Mouse (Mus musculus): Measurements from ENCODE around the gene 1700023F06Rik. TPM values are rescaled to one million over a fixed set of nuclear protein-coding genes. Genes with fewer than 3 reads are reported as not detected.
"Not testable (repeated sequence)": the region's sequence is repeated elsewhere in the genome, so short reads cannot be mapped to it uniquely, and the experiment has no call there.

Gene 1700023F06Rik
- total RNA-seq, 2 experiments from 2014 or later: 1.4 TPM

DNA sequence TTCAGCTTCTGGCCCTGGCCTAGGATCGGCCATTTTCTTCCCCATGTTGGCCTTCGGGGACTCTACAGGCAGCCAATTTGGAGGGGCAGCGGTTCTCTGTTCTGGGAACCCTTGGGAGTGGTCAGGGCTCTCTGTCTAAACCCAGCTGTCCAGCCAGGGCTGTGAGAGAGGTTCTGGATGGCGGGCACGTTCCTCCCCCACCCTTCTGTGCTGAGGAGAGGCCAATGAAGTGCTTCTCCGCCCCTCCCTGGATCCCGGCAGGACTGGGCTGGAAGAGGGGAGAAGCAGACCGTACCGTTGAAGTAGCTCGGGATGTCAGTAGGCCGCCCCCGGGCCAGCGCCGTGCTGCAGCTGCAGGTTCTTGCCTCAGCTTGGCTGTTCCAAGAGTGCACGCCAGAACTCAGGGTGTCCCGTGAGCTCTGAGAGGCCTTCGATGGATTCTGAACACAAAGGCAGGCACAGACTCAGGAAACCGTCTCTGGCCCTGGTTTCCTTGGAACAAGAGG, 15.6 kb upstream of the 1700023F06Rik start:
- no peak for DNase-seq (ENCODE audit: low spot score in 2 of 2)

GRCm38 (mm10) chr11:103223444-103223843, 15.1 kb upstream of the 1700023F06Rik start:
- no peak for DNase-seq (ENCODE audit: low spot score in 2 of 2)

- DNase-seq (ENCODE audit: low spot score in 2 of 2): not testable (repeated sequence)
Measured at GRCm38 (mm10) chr11:103222718-103223117, 14.4 kb upstream of the 1700023F06Rik start.

GRCm38 (mm10) chr11:103221437-103221836, 13.1 kb upstream of the 1700023F06Rik start:
- DNase-seq (ENCODE audit: low spot score in 2 of 2): no peak

GRCm38 (mm10) chr11:103219995-103220394, 11.6 kb upstream of the 1700023F06Rik start:
- no peak for DNase-seq (ENCODE audit: low spot score in 2 of 2)

DNA sequence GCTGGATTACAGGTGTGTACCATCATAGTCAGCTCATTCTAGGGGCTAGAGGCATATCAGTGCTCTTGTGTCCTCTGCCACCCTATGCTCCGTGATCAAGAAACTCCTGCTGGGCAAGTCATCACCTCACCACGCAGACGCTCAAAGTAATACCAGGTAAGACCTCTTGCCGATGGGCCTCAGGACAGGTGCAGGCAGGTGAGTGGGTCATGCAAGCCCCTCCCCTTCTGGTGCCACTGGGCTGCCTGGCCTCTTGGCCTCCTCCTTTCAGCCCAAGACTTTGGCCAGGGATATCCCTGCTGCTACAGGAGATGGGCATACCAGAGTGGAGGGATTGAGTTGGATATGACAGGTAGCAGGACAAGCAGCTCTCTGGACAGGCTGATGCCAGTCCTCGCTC, 10.9 kb upstream of the 1700023F06Rik start:
- no peak for DNase-seq (ENCODE audit: low spot score in 2 of 2)

DNA sequence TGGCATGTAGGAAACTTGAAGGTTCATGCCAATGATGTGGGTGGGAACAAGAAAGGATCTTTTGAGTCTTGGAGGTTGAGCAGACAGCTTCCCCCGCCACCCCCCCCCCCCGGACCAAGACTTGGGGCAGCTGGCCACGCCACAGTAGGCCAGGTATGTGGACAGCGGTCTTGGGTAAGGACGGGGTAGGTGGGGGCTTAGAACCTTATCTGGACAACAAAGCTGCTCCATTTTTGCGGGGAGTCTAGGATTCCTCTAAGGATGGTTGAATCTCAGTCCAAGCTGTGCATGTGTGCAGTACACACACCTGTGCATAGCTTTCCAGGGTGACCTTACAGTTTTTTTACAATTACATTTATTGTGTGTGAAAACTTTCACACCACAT, 10.2 kb upstream of the 1700023F06Rik start:
- DNase-seq (ENCODE audit: low spot score in 2 of 2): no peak

GRCm38 (mm10) chr11:103217790-103218516, 9.6 kb upstream of the 1700023F06Rik start, which contains the start of gene Spata32:
Gene Spata32 (minus strand): TSS chr11:103218432.
- DNase-seq (ENCODE audit: low spot score in 2 of 2): peak; percentile 63 to 66

DNA sequence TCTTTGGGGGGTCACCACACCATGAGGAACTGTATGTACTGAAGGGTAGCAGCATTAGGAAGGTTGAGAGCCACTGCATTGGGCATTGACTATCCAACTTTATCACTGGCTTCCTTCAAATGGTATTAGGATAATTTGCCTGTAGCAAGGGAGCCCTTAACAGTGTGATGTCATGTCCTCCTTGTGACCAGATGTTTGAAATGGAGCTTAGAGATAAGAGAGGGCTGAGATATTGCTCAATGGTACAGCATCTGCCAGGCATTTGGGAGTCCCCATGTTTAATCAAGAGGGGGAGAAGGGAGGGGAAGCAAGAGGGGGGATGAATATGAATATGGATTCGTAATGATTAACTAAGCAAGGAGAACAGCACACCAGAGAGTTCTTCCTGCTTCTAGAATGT, 7.0 kb upstream of the 1700023F06Rik start:
- no peak for DNase-seq (ENCODE audit: low spot score in 2 of 2)

GRCm38 (mm10) chr11:103213712-103214111, 5.4 kb upstream of the 1700023F06Rik start:
- DNase-seq (ENCODE audit: low spot score in 2 of 2): no peak

DNA sequence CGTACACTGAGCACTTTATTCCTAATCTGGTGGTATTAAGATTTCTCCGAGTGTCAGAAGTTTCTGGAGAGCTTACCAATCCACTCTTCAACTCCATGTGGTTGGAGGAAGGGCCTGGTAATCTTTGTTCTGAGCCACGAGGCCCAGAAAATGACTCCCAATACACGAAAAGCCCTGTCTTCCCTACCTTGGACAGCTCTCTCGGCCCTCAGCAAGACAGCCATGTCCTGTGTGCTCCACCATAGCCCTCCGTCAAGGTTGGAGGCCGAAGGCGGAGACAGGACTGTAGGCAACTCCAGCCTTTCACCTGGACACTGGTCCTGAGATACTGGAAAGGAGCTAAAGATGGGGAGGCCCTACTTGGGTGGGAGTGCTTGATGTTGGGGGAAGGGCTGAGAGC, 1.9 kb upstream of the 1700023F06Rik start:
- no peak for DNase-seq (ENCODE audit: low spot score in 2 of 2)

GRCm38 (mm10) chr11:103206203-103206602, 2.2 kb downstream of the 1700023F06Rik start:
- DNase-seq (ENCODE audit: low spot score in 2 of 2): no peak

GRCm38 (mm10) chr11:103202376-103202775, 6.0 kb downstream of the 1700023F06Rik start:
- DNase-seq (ENCODE audit: low spot score in 2 of 2): no peak

DNA sequence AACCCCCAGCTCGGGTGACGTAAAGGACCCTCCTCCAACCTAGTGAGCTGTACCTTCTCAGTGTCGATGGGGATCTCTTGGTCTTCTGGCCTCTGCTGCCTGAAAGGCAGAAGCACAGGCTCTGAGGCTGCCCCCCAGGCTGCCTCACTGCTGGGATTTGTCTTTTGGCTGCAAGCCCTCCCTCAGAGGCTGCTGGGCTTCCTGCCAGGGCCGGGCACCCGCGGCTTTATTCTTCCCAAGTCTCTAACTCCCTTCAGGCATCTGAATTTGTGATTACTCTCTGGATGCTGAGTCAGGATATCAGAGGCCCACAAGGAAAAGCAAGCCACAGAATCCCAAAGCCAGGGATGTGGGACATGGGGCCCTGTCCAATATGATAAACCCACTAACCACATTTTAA, 6.7 kb downstream of the 1700023F06Rik start:
- peak; percentile 77 to 87 for DNase-seq (ENCODE audit: low spot score in 2 of 2)

DNA sequence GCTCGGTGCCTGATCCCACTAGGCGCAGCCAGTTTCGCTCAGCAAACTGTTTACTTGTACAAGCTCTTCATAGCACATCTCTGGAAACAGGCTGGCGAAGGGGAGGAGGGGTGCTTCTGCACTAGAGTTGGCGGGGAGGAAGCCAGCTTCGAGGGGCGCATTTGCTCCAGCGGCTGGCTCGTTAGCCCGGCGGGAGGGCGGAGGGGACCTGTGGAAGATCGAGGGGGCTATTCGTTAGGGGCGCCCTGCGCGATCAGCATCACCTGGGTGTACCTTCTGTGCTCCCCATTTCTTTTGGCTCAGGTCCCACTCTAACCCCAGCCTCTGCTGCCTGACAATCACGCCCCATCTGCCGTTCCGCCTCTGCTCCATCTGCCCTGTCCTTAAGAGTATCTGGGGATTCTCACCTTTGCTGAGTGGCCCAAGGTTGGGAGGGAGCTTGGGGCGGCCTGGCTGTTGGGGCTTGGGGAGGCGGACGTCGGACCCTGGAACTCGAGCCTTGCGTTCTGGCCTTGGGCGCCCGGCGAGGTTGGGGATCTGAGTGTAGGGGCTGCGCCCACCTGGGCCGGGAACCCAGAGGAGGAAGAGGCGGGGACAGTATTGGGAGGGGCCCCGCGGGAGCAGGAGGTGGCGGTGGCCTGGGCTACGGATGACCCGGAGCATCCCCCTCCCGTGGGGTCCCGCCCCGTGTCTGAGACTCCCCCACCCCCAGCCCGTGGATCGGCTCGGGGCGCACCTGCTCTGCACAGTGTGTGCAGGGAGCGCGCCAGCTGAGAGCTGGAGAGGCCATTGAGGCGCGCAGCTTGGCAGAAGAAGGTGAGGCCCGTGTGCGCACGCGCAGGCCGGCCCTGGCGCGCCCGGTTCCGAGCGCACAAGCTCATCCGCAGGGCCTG, 9.2 kb downstream of the 1700023F06Rik start:
- peak; percentile 75 to 78 for DNase-seq (ENCODE audit: low spot score in 2 of 2)

GRCm38 (mm10) chr11:103198339-103198738, 10.0 kb downstream of the 1700023F06Rik start:
- DNase-seq (ENCODE audit: low spot score in 2 of 2): no peak

DNA sequence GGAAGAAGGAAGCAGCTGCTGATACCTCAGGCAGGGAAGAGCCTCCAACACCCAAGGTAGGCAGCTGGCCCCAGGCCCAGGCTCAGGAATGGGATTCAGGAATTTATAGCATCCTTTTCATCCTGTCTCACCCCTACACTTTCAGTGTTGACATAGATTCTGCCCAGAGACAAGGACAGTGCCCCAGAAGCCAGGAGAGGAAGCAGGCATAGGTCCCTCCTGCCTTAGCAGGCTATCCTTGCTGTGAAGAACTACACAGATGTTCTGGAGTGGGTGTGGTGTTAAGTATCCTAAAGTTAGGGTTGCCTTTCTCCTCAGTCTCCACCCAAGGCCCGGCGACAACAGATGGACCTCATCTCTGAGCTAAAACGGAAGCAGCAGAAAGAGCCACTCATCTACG, 11.0 kb downstream of the 1700023F06Rik start:
- DNase-seq (ENCODE audit: low spot score in 2 of 2): no peak

- no peak for DNase-seq (ENCODE audit: low spot score in 2 of 2)
Measured at GRCm38 (mm10) chr11:103195656-103196055, 12.7 kb downstream of the 1700023F06Rik start.

- no peak for DNase-seq (ENCODE audit: low spot score in 2 of 2)
Measured at GRCm38 (mm10) chr11:103195236-103195635, 13.1 kb downstream of the 1700023F06Rik start.

DNA sequence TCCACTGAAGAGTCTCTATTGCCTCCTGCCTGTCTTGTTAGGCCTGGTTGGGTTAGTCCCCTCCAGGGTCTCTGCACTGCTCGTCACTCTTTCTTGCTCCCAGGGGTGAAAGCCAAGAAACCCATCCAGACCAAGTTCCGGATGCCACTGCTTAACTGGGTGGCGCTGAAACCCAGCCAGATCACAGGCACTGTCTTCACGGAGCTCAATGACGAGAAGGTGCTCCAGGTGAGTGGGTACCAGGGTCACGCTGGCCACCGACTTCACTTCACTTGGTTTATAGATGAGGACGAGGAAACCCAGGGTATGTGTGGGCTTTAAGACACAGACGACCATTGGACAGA, 14.6 kb downstream of the 1700023F06Rik start:
- DNase-seq (ENCODE audit: low spot score in 2 of 2): no peak

DNA sequence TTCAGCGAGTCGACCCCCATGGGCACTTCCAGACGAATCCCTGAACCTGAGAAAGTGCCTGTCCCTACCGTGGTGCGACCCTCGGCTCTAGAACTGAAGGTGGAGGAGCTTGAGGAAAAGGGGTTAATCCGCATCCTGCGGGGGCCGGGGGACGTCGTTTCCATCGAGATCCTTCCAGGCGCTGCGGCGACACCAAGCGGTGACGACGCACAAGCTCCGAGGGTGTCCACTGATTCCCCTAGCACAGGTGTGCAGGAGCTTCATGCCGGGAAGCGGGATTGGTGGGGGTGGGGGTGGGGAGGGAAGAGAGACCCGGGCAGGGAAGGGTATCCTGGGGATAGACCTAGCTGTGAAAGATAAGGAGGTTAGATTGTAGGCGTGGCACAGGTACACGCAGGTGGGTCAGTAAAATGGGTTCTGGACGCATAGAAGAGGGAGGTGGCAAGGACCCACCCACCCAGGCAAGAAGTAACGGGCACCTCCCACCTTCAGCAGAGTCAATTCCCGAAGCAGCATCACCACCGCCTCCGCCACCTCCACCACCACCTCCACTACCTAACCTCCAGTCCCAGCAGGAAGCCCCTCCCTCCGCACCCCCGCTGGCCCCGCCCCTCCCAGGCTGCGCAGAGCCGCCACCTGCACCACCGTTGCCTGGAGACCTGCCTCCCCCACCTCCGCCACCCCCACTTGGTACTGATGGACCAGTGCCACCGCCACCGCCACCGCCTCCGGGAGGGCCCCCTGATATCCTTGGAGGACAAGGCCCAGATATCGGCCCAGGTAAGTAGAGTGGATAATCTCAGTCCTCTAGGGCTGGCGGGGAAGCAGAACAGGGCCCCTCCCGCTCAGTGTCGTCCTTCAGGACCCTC, 15.2 kb downstream of the 1700023F06Rik start:
- DNase-seq (ENCODE audit: low spot score in 2 of 2): peak in 1 of 2 experiments; percentile 70

Measured in layer of hippocampus, postnatal 14 days (tissue).